Comparison of ENCODE assay signal across 16 mouse cellular contexts in genomic region chr16:91301454-91301853, GRCm38 (mm10). TPM values are rescaled to one million over a fixed set of nuclear protein-coding genes. Genes with fewer than 3 reads are reported as not detected.
A peak's percentile ranks its signal among the peaks of the same experiment; 100 is the strongest.
DNase-seq lines count a peak whose midpoint lies in the region; ATAC-seq and TF ChIP-seq lines count a peak whose summit lies in the region.
"Had no signal": no experiment of that assay in that cellular context is flagged by ENCODE, and none has a peak within 500 bp of the region (broad histone marks: within the 10 kb centered on the region; RNA-seq: fewer than 3 reads in every experiment).

No protein-coding gene starts in this region.

- no peak overlapping the region for H3K9ac ChIP-seq in embryonic facial prominence, embryonic 14.5 days (ENCODE audit: low read depth, low read length)
- H3K9ac ChIP-seq in hindbrain, embryonic 11.5 days (ENCODE audit: low read depth, low read length), result no peak overlapping the region
- H3K9ac ChIP-seq in midbrain, embryonic 14.5 days (replicated peaks; ENCODE audit: low read length), result no peak overlapping the region
- H3K9ac ChIP-seq: limb, embryonic 12.5 days; liver, postnatal 0 days had no signal

- peaks cover 55% of the 10 kb centered on the region for H3K27me3 ChIP-seq in embryonic facial prominence, embryonic 14.5 days (replicated peaks; ENCODE audit: control insufficient read depth, insufficient read depth, low read length)
- H3K27me3 ChIP-seq in hindbrain, embryonic 11.5 days (ENCODE audit: control insufficient read depth, insufficient read depth, low read length), result peaks cover 83% of the 10 kb centered on the region
- H3K27me3 ChIP-seq in midbrain, embryonic 14.5 days (ENCODE audit: control insufficient read depth, insufficient read depth, low read length), result peaks cover 68% of the 10 kb centered on the region

- no peaks in the 10 kb centered on the region for H3K4me1 ChIP-seq in embryonic facial prominence, embryonic 14.5 days (ENCODE audit: control insufficient read depth, insufficient read depth, low read length)
- peaks cover 8% of the 10 kb centered on the region for H3K4me1 ChIP-seq in hindbrain, embryonic 11.5 days (replicated peaks; ENCODE audit: control insufficient read depth, insufficient read depth, low read length)
- H3K4me1 ChIP-seq in midbrain, embryonic 14.5 days (ENCODE audit: control insufficient read depth, insufficient read depth, low read length), result peaks cover 24% of the 10 kb centered on the region

- peak; percentile 90 for DNase-seq in brain, embryonic 14.5 days (ENCODE audit: low read depth)
- DNase-seq in embryonic facial prominence, embryonic 14.5 days (ENCODE audit: low spot score), result no peak
- peak; percentile 51 for DNase-seq in hindbrain, embryonic 11.5 days (ENCODE audit: low spot score)
- DNase-seq in midbrain, embryonic 14.5 days, result peak; percentile 67
- DNase-seq in cerebellum, adult 9-11 months, result no peak
- DNase-seq in B cell, adult 2 months, result no peak
- no peak for DNase-seq in liver
- DNase-seq: cerebellum, adult 18-20 months; heart, postnatal 36 days; kidney, adult 9 months; liver, postnatal 0 days; thymus, postnatal 4 days had no signal

- H3K36me3 ChIP-seq in embryonic facial prominence, embryonic 14.5 days (ENCODE audit: control insufficient read depth, insufficient read depth, low read length), result no peaks in the 10 kb centered on the region
- no peaks in the 10 kb centered on the region for H3K36me3 ChIP-seq in hindbrain, embryonic 11.5 days (ENCODE audit: control insufficient read depth, insufficient read depth, low read length)
- H3K36me3 ChIP-seq in midbrain, embryonic 14.5 days (ENCODE audit: control insufficient read depth, insufficient read depth, low read length), result no peaks in the 10 kb centered on the region
- H3K36me3 ChIP-seq: limb, embryonic 12.5 days had no signal

- no peak overlapping the region for H3K4me3 ChIP-seq in embryonic facial prominence, embryonic 14.5 days (ENCODE audit: low read depth, low read length)
- no peak overlapping the region for H3K4me3 ChIP-seq in hindbrain, embryonic 11.5 days (ENCODE audit: low read depth, low read length)
- H3K4me3 ChIP-seq in midbrain, embryonic 14.5 days (replicated peaks; ENCODE audit: low read depth, low read length), result peak overlapping the region; percentile 21
- H3K4me3 ChIP-seq: limb, embryonic 12.5 days; myocyte had no signal

- H3K9me3 ChIP-seq in embryonic facial prominence, embryonic 14.5 days (ENCODE audit: control insufficient read depth, low read length), result no peaks in the 10 kb centered on the region
- H3K9me3 ChIP-seq in hindbrain, embryonic 11.5 days (ENCODE audit: control insufficient read depth, low read length), result no peaks in the 10 kb centered on the region
- no peaks in the 10 kb centered on the region for H3K9me3 ChIP-seq in midbrain, embryonic 14.5 days (ENCODE audit: control insufficient read depth, low read length)
- H3K9me3 ChIP-seq: limb, embryonic 12.5 days had no signal

- WGBS in embryonic facial prominence, embryonic 14.5 days, result 43% methylated on average over 18 of the region's 18 CpGs
- WGBS in hindbrain, embryonic 11.5 days, result 20% methylated on average over 18 of the region's 18 CpGs
- 4% methylated on average over 18 of the region's 18 CpGs for WGBS in midbrain, embryonic 14.5 days

- H3K4me2 ChIP-seq in embryonic facial prominence, embryonic 14.5 days (ENCODE audit: low read depth, low read length), result peak overlapping the region; percentile 12; the same call in 1 of the 2 replicates
- peak overlapping the region; percentile 28 for H3K4me2 ChIP-seq in hindbrain, embryonic 11.5 days (replicated peaks; ENCODE audit: low read depth, low read length)
- peak overlapping the region; percentile 41 for H3K4me2 ChIP-seq in midbrain, embryonic 14.5 days (ENCODE audit: low read length)
- H3K4me2 ChIP-seq: limb, embryonic 12.5 days had no signal

- TF ChIP-seq CTCF in brain, embryonic 14.5 days (IDR thresholded peaks at IDR 0.05; ENCODE audit: borderline replicate concordance, extremely low read depth, insufficient read depth, insufficient read length), result no peak

- ATAC-seq in embryonic facial prominence, embryonic 14.5 days (ENCODE audit: low read depth), result no peak
- peak; percentile 68 for ATAC-seq in hindbrain, embryonic 11.5 days (ENCODE audit: low FRiP score)
- no peak for ATAC-seq in midbrain, embryonic 14.5 days (ENCODE audit: low FRiP score, low TSS enrichment)
- no peak for ATAC-seq in cerebellum, adult (ENCODE audit: insufficient number of reproducible peaks, low FRiP score, low TSS enrichment)
- ATAC-seq: liver, postnatal 0 days had no signal

- no peak for TF ChIP-seq POLR2A in brain, embryonic 14.5 days (IDR thresholded peaks at IDR 0.05; ENCODE audit: borderline replicate concordance, extremely low read depth, insufficient read depth, insufficient read length, poor library complexity, severe bottlenecking)

- H3K27ac ChIP-seq in embryonic facial prominence, embryonic 14.5 days (replicated peaks; ENCODE audit: low read depth, low read length), result no peak overlapping the region
- no peak overlapping the region for H3K27ac ChIP-seq in hindbrain, embryonic 11.5 days (ENCODE audit: low read depth, low read length)
- H3K27ac ChIP-seq in midbrain, embryonic 14.5 days (replicated peaks; ENCODE audit: low read depth, low read length), result no peak overlapping the region
- H3K27ac ChIP-seq: limb, embryonic 12.5 days; macrophage had no signal

RNA-seq across cellular contexts. Expression of gene Olig1, which starts 31.9 kb away (rescaled TPM):
- polyA plus RNA-seq in brain, embryonic 14.5 days (2012; rRNA removed), result 47.7 and 61.3 TPM in 2 replicates
- 4.1 and 4.2 TPM in 2 replicates for polyA plus RNA-seq in embryonic facial prominence, embryonic 14.5 days (2014; fragmentation: Nextera tagmentation; extraction: Ambion mirVana)
- polyA plus RNA-seq in hindbrain, embryonic 11.5 days (2014; fragmentation: Nextera tagmentation; extraction: Ambion mirVana), result 0.40 and 0.84 TPM in 2 replicates
- polyA plus RNA-seq in midbrain, embryonic 14.5 days (2014; fragmentation: Nextera tagmentation; extraction: Ambion mirVana), result 43.7 and 57.0 TPM in 2 replicates
- polyA plus RNA-seq: macrophage, myocyte had no signal

Comparison
In these comparisons a context has a peak if more than half of its experiments do, and no peak if none do; other contexts are left out.
1. DNase-seq: peak in brain, embryonic 14.5 days (single experiment), hindbrain, embryonic 11.5 days (single experiment) and midbrain, embryonic 14.5 days (single experiment); none in embryonic facial prominence, embryonic 14.5 days (single experiment), cerebellum, adult 9-11 months (single experiment), B cell, adult 2 months (0 of 2) and liver (single experiment).
2. Peak in every context shown above with its lines, with median percentiles within 50 percentile points of each other: H3K4me2 ChIP-seq.